Mouse (Mus musculus): Measurements from ENCODE around the gene Apba2.

GRCm38 (mm10) chr7:64679771-64680479, 178.4 kb downstream of the Apba2 start:
- no peak for TF ChIP-seq CTCF (IDR thresholded peaks at IDR 0.05)
- TF ChIP-seq EP300 (IDR thresholded peaks at IDR 0.05) = no peak
